In genomic region chr9:46229573-46230449, GRCm38 (mm10) we compare ENCODE assay signal across 8 mouse cellular contexts. TPM values are rescaled to one million over a fixed set of nuclear protein-coding genes. Genes with fewer than 3 reads are reported as not detected.
DNase-seq lines count a peak whose midpoint lies in the region; ATAC-seq and TF ChIP-seq lines count a peak whose summit lies in the region.

No protein-coding gene starts in this region.

- peak overlapping the region; percentile 52 for H3K4me3 ChIP-seq in left cerebral cortex, adult 2 months

- intact Hi-C loops in left cerebral cortex, adult 2 months (cut with DNase I), result loop anchor here (1.0 kb wide), 1 partner anchor 245 kb away; no protein-coding TSS in a partner anchor

- ATAC-seq in megakaryocyte, adult 5-6 weeks (ENCODE audit: poor library complexity, severe bottlenecking), result peak; percentile 84

- H3K27ac ChIP-seq in left cerebral cortex, adult 2 months, result peak overlapping the region; percentile 78

- peak; percentile 51 for DNase-seq in T-cell, adult 2 months (ENCODE audit: low spot score)
- peak; percentile 89 to 90 for DNase-seq in cerebellum, postnatal 36 days
- DNase-seq in gastrocnemius, adult 8-10 months (ENCODE audit: low spot score in 2 of 2), result peak; percentile 35 to 72
- peak; percentile 71 for DNase-seq in hindlimb bud, embryonic 11.5 days (ENCODE audit: extremely low spot score, low read depth, low spot score)
- DNase-seq in left cerebral cortex, adult 2 months (ENCODE audit: extremely low spot score in 1 of 2, low spot score in 2 of 2), result peak; percentile 87 to 90
- peak; percentile 88 for DNase-seq in right cerebral cortex, postnatal 25 days
- peak; percentile 64 to 83 for DNase-seq in urinary bladder, postnatal 36 days (ENCODE audit: low spot score in 2 of 2)

- TF ChIP-seq CTCF in left cerebral cortex, adult 2 months (IDR thresholded peaks at IDR 0.05), result peak; percentile 90

RNA-seq across cellular contexts. Expression of gene Apoa1, which starts 1.4 kb away (rescaled TPM):
- 1 to 10 TPM in 1 of 4 experiments, not detected in 3; 3.3 TPM for total RNA-seq in gastrocnemius, adult 8-10 months (2022)
- not detected for total RNA-seq in left cerebral cortex, adult 2 months (2021)
- not detected in 2 replicates for total RNA-seq in megakaryocyte, adult 5-6 weeks (2015)
- not detected in 2 replicates for total RNA-seq in megakaryocyte, adult 5-6 weeks (2017)

RNA-seq across cellular contexts. Expression of gene Apoc3, which starts 5.6 kb away (rescaled TPM):
- 1 to 10 TPM in 1 of 4 experiments, not detected in 3; 4.3 TPM for total RNA-seq in gastrocnemius, adult 8-10 months (2022)
- total RNA-seq in left cerebral cortex, adult 2 months (2021), result 1 to 10 TPM; 1.2 to 2.1 TPM
- total RNA-seq in megakaryocyte, adult 5-6 weeks (2015), result not detected in 2 replicates
- not detected in 2 replicates for total RNA-seq in megakaryocyte, adult 5-6 weeks (2017)

RNA-seq across cellular contexts. Expression of gene Apoa4, which starts 10.7 kb away (rescaled TPM):
- total RNA-seq in gastrocnemius, adult 8-10 months (2022), result not detected
- total RNA-seq in left cerebral cortex, adult 2 months (2021), result not detected
- not detected in 2 replicates for total RNA-seq in megakaryocyte, adult 5-6 weeks (2015)
- not detected in 2 replicates for total RNA-seq in megakaryocyte, adult 5-6 weeks (2017)

RNA-seq across cellular contexts. Expression of gene Apoa5, which starts 38.6 kb away (rescaled TPM):
- total RNA-seq in gastrocnemius, adult 8-10 months (2022), result under 1 TPM in 1 of 4 experiments, not detected in 3; 0.27 TPM
- not detected for total RNA-seq in left cerebral cortex, adult 2 months (2021)
- total RNA-seq in megakaryocyte, adult 5-6 weeks (2015), result not detected in 2 replicates
- 0.11 TPM in 1 of 2 replicates, not detected in the other for total RNA-seq in megakaryocyte, adult 5-6 weeks (2017)

RNA-seq across cellular contexts. Expression of gene Zpr1, which starts 43.1 kb away (rescaled TPM):
- 10 to 100 TPM; 21.8 to 32.3 (median 26.9) TPM for total RNA-seq in gastrocnemius, adult 8-10 months (2022)
- 10 to 100 TPM; 38.6 to 38.9 TPM for total RNA-seq in left cerebral cortex, adult 2 months (2021)
- 23.5 and 23.8 TPM in 2 replicates for total RNA-seq in megakaryocyte, adult 5-6 weeks (2015)
- 26.3 and 28.8 TPM in 2 replicates for total RNA-seq in megakaryocyte, adult 5-6 weeks (2017)

Comparison
In these comparisons a context has a peak if more than half of its experiments do, and no peak if none do; other contexts are left out.
1. Peak in every context shown above with its lines: DNase-seq, ATAC-seq, H3K4me3 ChIP-seq and H3K27ac ChIP-seq.